Comparison of ENCODE assay signal across 10 mouse cellular contexts in genomic region chr10:61045081-61045480, GRCm38 (mm10). TPM values are rescaled to one million over a fixed set of nuclear protein-coding genes. Genes with fewer than 3 reads are reported as not detected.
DNase-seq lines count a peak whose midpoint lies in the region; ATAC-seq lines count a peak whose summit lies in the region.
"Had no signal": no experiment of that assay in that cellular context is flagged by ENCODE, and none has a peak within 500 bp of the region (broad histone marks: within the 10 kb centered on the region; RNA-seq: fewer than 3 reads in every experiment).

No protein-coding gene starts in this region.

- no peak overlapping the region for H3K4me3 ChIP-seq in embryonic facial prominence, embryonic 14.5 days (ENCODE audit: low read depth, low read length)
- H3K4me3 ChIP-seq in neural tube, embryonic 12.5 days = no peak overlapping the region
- H3K4me3 ChIP-seq: embryonic facial prominence, embryonic 13.5 days had no signal

- H3K27me3 ChIP-seq in embryonic facial prominence, embryonic 14.5 days (replicated peaks; ENCODE audit: control insufficient read depth, insufficient read depth, low read length) = no peaks in the 10 kb centered on the region
- no peaks in the 10 kb centered on the region for H3K27me3 ChIP-seq in neural tube, embryonic 12.5 days (replicated peaks)
- H3K27me3 ChIP-seq: embryonic facial prominence, embryonic 13.5 days had no signal

- H3K27ac ChIP-seq in embryonic facial prominence, embryonic 14.5 days (replicated peaks; ENCODE audit: low read depth, low read length) = no peak overlapping the region
- H3K27ac ChIP-seq in neural tube, embryonic 12.5 days = no peak overlapping the region
- H3K27ac ChIP-seq: embryonic facial prominence, embryonic 13.5 days; macrophage had no signal

- DNase-seq in kidney, postnatal 4 days = peak; percentile 15 to 43
- DNase-seq in kidney, adult 18-20 months = no peak
- DNase-seq in R1 (ENCODE audit: low read depth, low spot score) = peak; percentile 70
- peak; percentile 14 for DNase-seq in embryonic facial prominence, embryonic 14.5 days (ENCODE audit: low spot score)
- DNase-seq in frontal cortex, postnatal 14 days (ENCODE audit: low spot score in 2 of 2) = no peak
- no peak for DNase-seq in frontal cortex, postnatal 10 days (ENCODE audit: low spot score in 2 of 2)

- ATAC-seq in embryonic facial prominence, embryonic 14.5 days (ENCODE audit: low read depth) = no peak
- ATAC-seq in neural tube, embryonic 12.5 days (ENCODE audit: low FRiP score, low read depth) = peak; percentile 61; the same call in 1 of the 2 replicates
- no peak for ATAC-seq in granulocyte monocyte progenitor cell, adult 5-6 weeks (replicated peaks; ENCODE audit: poor library complexity, severe bottlenecking)

- H3K4me2 ChIP-seq in embryonic facial prominence, embryonic 14.5 days (ENCODE audit: low read depth, low read length) = no peak overlapping the region
- H3K4me2 ChIP-seq in neural tube, embryonic 12.5 days (replicated peaks) = no peak overlapping the region
- H3K4me2 ChIP-seq: embryonic facial prominence, embryonic 13.5 days had no signal

- H3K4me1 ChIP-seq in embryonic facial prominence, embryonic 14.5 days (ENCODE audit: control insufficient read depth, insufficient read depth, low read length) = no peaks in the 10 kb centered on the region
- H3K4me1 ChIP-seq in neural tube, embryonic 12.5 days = no peaks in the 10 kb centered on the region

- no peaks in the 10 kb centered on the region for H3K9me3 ChIP-seq in embryonic facial prominence, embryonic 14.5 days (ENCODE audit: control insufficient read depth, low read length)
- H3K9me3 ChIP-seq in neural tube, embryonic 12.5 days = no peaks in the 10 kb centered on the region
- H3K9me3 ChIP-seq: embryonic facial prominence, embryonic 13.5 days had no signal

- no peaks in the 10 kb centered on the region for H3K36me3 ChIP-seq in embryonic facial prominence, embryonic 14.5 days (ENCODE audit: control insufficient read depth, insufficient read depth, low read length)
- H3K36me3 ChIP-seq in neural tube, embryonic 12.5 days = no peaks in the 10 kb centered on the region
- H3K36me3 ChIP-seq: embryonic facial prominence, embryonic 13.5 days had no signal

- H3K9ac ChIP-seq in embryonic facial prominence, embryonic 14.5 days (ENCODE audit: low read depth, low read length) = no peak overlapping the region
- H3K9ac ChIP-seq in neural tube, embryonic 12.5 days = no peak overlapping the region
- H3K9ac ChIP-seq: embryonic facial prominence, embryonic 13.5 days had no signal

- WGBS in embryonic facial prominence, embryonic 14.5 days = 26% methylated on average over 5 of the region's 8 CpGs
- WGBS in neural tube, embryonic 12.5 days = 10% methylated on average over 8 of the region's 8 CpGs

RNA-seq across cellular contexts. Expression of gene Pcbd1, which starts 44.0 kb away (rescaled TPM):
- polyA plus RNA-seq in embryonic facial prominence, embryonic 14.5 days (2014; fragmentation: Nextera tagmentation; extraction: Ambion mirVana) = 25.8 and 26.4 TPM in 2 replicates
- polyA plus RNA-seq in neural tube, embryonic 12.5 days (2016; fragmentation: Nextera tagmentation; extraction: Ambion mirVana) = 27.2 and 27.6 TPM in 2 replicates
- 7.9 and 18.7 TPM in 2 replicates for total RNA-seq in granulocyte monocyte progenitor cell, adult 5-6 weeks (2014; fragmentation: Nextera tagmentation)
- total RNA-seq in granulocyte monocyte progenitor cell, adult 5-6 weeks (2017) = 6.1 and 7.7 TPM in 2 replicates
- polyA plus RNA-seq: macrophage had no signal

Comparison
In these comparisons a context has a peak if more than half of its experiments do, and no peak if none do; other contexts are left out.
1. DNase-seq: peak in kidney, postnatal 4 days (2 of 2), R1 (single experiment) and embryonic facial prominence, embryonic 14.5 days (single experiment); none in kidney, adult 18-20 months (single experiment), frontal cortex, postnatal 14 days (0 of 2) and frontal cortex, postnatal 10 days (0 of 2).